Mouse (Mus musculus) forebrain, embryonic 16.5 days (tissue): ENCODE results near the gene Clp1. TPM values are rescaled to one million over a fixed set of nuclear protein-coding genes. Genes with fewer than 3 reads are reported as not detected.

Experiments used
- ATAC-seq: fragments of 200-750 bp; cut with Nextera tagmentation; 2 replicates; pipeline ENCODE4 v1.8.0; 2017; ENCODE audit warnings: mild to moderate bottlenecking, moderate library complexity
- H3K27ac ChIP-seq: fragments of 300-500 bp; sonication (generic); 2 replicates; pipeline ENCODE4 v1.5.1; 2014; ENCODE audit warnings: low read length, control low read depth
- H3K27me3 ChIP-seq: fragments of 300-500 bp; sonication (generic); replicated peaks from 2 replicates; pipeline ENCODE4 v1.6.1; 2014; ENCODE audit warnings: low read length; ENCODE audit not compliant: control insufficient read depth, insufficient read depth
- H3K36me3 ChIP-seq: fragments of 300-500 bp; sonication (generic); 2 replicates; pipeline ENCODE4 v1.6.1; 2014; ENCODE audit not compliant: control insufficient read depth, insufficient read depth
- H3K4me1 ChIP-seq: fragments of 300-500 bp; sonication (generic); replicated peaks from 2 replicates; pipeline ENCODE4 v1.6.1; 2014; ENCODE audit warnings: low read length; ENCODE audit not compliant: control insufficient read depth, insufficient read depth
- H3K4me2 ChIP-seq: fragments of 300-500 bp; sonication (generic); 2 replicates; pipeline ENCODE4 v1.6.1; 2014; ENCODE audit warnings: mild to moderate bottlenecking, low read length, control low read depth
- H3K4me3 ChIP-seq: fragments of 300-500 bp; sonication (generic); replicated peaks from 2 replicates; pipeline ENCODE4 v1.5.1; 2014; ENCODE audit warnings: mild to moderate bottlenecking, low read length, control low read depth
- H3K9ac ChIP-seq: fragments of 300-500 bp; sonication (generic); replicated peaks from 2 replicates; pipeline ENCODE4 v1.6.1; 2014; ENCODE audit warnings: low read depth, low read length, control low read depth
- H3K9me3 ChIP-seq: fragments of 300-500 bp; sonication (generic); 2 replicates; pipeline ENCODE4 v1.6.1; 2016; ENCODE audit warnings: low read length; ENCODE audit not compliant: control insufficient read depth
- WGBS: fragments of 180-500 bp; shearing (Covaris S2); extraction: QIAGEN DNeasy Blood & Tissue Kit; methylation state at CpG from one replicate; pipeline ENCODE4 v1.1.7; 2014; 5-methylcytosine and 5-hydroxymethylcytosine counted together
- polyA plus RNA-seq: library from polyadenylated mRNA; unstranded; fragments of >200 nt; fragmentation: Nextera tagmentation; extraction: Ambion mirVana; gene quantifications from 2 replicates; pipeline ENCODE4 v1.2.1, GENCODE M21; 2015

Clp1 gene
- polyA plus RNA-seq, 1 experiment from 2014 or later, result 28.1 TPM

DNA sequence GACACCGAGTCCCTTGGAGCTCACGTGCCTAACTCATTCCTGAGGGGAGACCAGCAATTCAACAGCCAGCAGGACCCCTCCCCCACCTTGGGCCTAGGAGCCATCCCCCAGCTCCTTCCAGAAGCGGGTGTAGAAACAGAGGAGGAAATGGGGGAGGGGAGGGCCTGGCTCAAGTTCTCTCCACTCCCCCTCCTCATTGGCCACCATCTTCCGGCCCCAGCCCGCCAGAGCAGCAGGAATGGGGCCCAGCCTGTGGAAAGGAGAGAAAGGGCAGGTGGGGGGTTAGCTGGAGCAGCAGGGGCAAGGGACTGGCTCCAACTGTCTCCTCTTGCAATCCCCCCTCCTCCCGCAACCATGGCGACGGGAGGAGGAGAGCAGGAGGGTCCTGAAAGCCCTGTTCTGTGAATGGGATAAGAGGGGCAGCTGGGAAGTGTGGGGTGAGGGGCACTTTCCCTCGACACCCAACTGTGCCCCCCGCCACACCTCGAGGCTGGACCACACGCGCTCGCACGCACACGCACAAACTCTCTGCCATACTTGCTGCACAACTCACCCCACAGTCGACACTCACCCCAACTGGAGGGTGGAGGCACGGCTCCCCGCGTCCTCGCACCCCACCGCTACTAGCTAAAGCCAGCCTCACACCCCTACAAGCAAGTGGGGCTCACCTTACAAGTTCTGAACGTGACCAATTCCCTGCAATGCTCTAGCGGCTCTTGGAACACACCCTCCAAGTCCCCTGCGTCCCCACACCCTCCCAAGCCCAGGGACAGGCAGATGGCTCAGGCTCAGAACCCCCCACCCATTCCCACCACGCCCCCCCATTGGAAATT lies 15.5 kb upstream of the Clp1 start:
- peak; percentile 65 for ATAC-seq
- Histone ChIP-seq H3K9ac (peak overlapping the region; percentile 77), H3K27ac (peak overlapping the region; percentile 95), H3K9me3 (no peaks in the 10 kb centered on the region), H3K4me2 (peak overlapping the region; percentile 86), H3K4me1 (peaks cover 39% of the 10 kb centered on the region), H3K4me3 (peak overlapping the region; percentile 62), H3K36me3 (no peaks in the 10 kb centered on the region; the same call in 1 of the 2 replicates), H3K27me3 (no peaks in the 10 kb centered on the region)
- under 1% methylated on average over 26 of the region's 26 CpGs for WGBS

DNA sequence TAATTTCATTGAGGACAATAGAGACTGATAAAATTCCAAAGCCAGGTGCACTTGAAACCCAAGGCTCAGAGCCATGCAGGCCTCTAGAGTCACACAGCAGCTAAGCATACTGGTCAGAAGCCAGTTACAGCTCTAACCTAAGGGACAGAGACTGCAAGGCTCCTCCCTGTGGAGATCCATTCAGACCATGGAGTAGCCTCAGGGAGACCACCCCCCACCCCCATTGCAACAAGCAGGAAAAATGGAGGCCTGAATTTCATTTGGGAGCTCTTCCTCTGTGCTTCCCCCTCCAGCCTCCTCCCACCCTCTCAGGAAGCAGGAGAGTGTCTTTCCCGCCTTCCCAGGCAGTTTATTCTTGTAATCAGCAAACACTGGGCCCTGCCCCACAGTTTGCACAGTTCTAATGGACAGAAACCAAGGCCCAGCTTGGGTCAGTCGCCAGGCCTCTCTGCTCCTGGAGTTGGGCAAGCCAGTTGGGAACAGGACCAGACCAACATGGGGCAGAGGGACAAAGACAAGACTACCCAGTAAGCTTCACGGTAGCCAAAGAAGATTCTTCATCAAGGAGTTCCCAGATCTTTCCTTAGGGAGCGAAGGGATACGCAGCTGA lies 14.8 kb upstream of the Clp1 start:
- Histone ChIP-seq H3K4me2 (peak overlapping the region; percentile 86), H3K27ac (peak overlapping the region; percentile 95), H3K9ac (peak overlapping the region; percentile 77), H3K4me3 (peak overlapping the region; percentile 62), H3K4me1 (peaks cover 47% of the 10 kb centered on the region), H3K36me3 (no peaks in the 10 kb centered on the region; the same call in 1 of the 2 replicates), H3K27me3 (no peaks in the 10 kb centered on the region), H3K9me3 (no peaks in the 10 kb centered on the region)
- no peak for ATAC-seq
- 2% methylated on average over 5 of the region's 5 CpGs for WGBS

DNA sequence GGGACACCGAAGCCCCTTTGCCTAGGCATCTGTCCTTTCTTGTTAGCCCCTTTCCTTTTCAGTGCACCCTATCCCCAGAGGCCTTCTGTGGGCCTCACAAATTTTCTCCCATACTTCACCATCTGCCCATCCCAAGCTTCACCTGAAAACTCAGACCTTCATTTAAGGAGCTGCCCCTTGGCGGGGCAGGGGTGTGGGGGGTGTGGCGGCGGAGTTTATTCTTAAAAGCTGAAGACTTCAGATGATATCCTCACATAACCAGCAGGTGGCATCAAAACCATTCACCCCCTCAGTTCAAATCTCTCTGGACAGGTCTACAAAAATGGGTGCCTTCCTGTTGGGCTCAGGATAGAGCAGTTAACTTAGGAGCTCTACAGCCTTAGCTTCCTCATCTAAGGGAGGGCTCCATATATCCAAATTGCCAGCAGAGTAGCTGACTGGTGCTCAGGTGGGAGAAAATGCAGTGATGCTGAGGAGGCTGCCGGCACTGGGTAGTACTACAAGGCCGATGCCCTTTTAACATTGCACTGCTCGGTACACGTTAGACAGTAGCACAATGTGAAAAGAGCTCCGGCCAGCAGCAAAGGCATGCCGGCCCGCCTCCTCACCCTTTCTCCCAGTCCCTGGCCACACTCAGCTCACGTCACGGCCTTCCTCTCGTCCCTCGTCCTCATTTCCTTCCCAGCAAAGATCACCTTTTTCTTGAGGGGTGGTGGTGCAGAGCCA lies 13.6 kb upstream of the Clp1 start:
- Histone ChIP-seq H3K9me3 (no peaks in the 10 kb centered on the region), H3K36me3 (no peaks in the 10 kb centered on the region; the same call in 1 of the 2 replicates), H3K27ac (no peak overlapping the region), H3K4me2 (peak overlapping the region; percentile 86), H3K27me3 (no peaks in the 10 kb centered on the region), H3K9ac (no peak overlapping the region), H3K4me1 (peaks cover 58% of the 10 kb centered on the region), H3K4me3 (no peak overlapping the region)
- 49% methylated on average over 15 of the region's 15 CpGs for WGBS
- no peak for ATAC-seq

DNA sequence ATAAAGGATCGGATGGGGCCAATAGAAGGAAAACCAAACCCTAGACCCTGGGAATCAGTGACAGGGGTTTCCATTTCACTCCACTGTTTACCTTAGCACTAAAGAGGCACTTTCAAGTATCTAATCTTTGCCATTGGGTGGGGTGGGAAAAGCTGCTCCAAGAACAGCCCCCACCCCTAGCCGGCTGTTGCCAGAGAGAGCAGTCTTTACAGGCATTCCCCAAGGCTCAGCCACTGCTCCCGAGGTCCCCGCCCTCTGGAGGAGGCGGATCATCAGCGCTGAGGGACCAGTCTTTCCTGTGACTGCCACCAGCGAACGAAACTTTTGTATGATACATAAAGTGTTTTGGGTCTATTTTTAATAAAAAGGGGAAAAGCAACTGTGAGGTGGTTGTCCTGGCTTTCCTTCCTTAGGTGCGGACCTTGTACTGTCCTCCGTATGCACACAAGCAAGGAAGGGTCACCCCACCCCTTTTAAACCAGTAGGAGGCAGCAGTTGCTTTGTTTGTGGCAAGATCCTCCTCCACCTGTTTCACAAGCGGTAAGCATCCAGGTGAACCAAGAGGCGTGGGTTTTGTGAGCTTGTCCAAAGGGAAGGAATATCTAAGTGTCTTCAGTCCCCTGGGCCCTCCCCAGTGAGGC lies 11.2 kb upstream of the Clp1 start:
- WGBS, result 3% methylated on average over 12 of the region's 12 CpGs
- no peak overlapping the region for H3K4me3 ChIP-seq
- no peak overlapping the region for H3K27ac ChIP-seq
- H3K9ac ChIP-seq, result peak overlapping the region; percentile 4; the same call in 1 of the 2 replicates
- peak overlapping the region; percentile 12; the same call in 1 of the 2 replicates for H3K4me2 ChIP-seq
- ATAC-seq, result no peak
- no peaks in the 10 kb centered on the region for H3K27me3 ChIP-seq
- H3K36me3 ChIP-seq, result no peaks in the 10 kb centered on the region; the same call in 1 of the 2 replicates
- H3K4me1 ChIP-seq, result peaks cover 69% of the 10 kb centered on the region
- H3K9me3 ChIP-seq, result no peaks in the 10 kb centered on the region

DNA sequence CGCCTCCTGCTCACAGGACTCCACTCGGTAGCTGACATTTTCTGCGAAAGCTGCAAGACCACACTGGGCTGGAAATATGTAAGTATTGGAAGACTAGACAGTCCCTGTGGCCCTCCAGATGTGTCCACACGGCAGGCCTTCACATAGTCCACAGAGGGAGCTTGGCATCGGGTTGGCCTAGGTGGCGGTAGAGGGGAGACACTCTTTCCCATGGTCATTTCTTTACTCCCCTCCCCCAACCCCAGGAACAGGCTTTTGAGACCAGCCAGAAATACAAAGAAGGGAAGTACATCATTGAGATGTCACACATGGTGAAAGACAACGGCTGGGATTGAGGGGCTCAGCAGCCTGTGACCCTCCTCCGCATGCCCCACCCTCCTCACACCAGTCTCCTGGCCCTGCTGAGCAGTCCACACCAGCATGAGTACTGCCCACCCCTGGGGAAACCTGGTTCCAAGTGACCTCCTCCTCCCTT lies 10.3 kb upstream of the Clp1 start:
- no peak overlapping the region for H3K27ac ChIP-seq
- H3K4me3 ChIP-seq, result no peak overlapping the region; the same call in 1 of the 2 replicates
- ATAC-seq, result no peak
- peak overlapping the region; percentile 84 for H3K4me2 ChIP-seq
- H3K36me3 ChIP-seq, result no peaks in the 10 kb centered on the region; the same call in 1 of the 2 replicates
- no peaks in the 10 kb centered on the region for H3K27me3 ChIP-seq
- H3K4me1 ChIP-seq, result peaks cover 70% of the 10 kb centered on the region
- H3K9ac ChIP-seq, result no peak overlapping the region
- WGBS, result 5% methylated on average over 8 of the region's 8 CpGs
- no peaks in the 10 kb centered on the region for H3K9me3 ChIP-seq

DNA sequence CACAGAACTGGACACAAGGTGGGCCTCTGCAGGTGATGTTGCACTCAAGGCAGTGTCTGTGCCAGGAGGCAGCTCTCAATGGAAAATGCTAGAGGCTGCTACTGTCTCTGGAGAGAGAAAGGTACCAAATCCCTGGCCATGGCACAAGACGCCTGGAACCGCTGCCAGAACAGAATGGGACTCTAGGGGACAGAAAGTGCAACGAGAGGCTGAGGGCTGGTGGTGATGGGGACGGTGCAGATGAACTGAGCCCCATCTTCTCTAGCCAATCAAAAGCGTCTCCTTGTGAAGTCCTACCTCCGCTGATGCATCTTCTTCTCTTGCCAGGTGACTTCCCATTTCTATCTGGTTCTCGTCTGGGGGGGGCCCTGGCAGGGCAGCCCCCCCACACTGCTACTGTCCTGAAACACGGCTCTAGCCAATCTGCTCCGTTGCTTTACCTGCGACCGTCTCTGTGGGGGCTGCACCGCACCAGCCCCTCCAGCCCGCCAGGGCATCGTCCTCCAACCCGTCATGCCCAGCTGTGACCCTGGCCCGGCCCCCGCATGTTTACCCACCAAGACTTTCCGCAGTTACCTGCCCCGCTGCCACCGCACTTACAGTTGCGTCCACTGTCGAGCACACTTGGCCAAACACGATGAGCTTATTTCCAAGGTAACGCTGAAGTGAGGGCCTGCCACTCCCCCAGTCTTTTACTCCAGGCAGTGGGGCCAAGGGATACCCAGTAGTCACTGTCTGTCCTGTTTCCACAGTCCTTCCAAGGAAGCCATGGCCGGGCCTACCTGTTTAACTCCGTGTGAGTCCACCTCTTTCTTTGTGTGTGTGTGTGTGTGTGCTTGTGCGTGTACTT lies 9.4 kb upstream of the Clp1 start:
- Histone ChIP-seq H3K36me3 (no peaks in the 10 kb centered on the region; the same call in 1 of the 2 replicates), H3K27ac (no peak overlapping the region), H3K9me3 (no peaks in the 10 kb centered on the region), H3K9ac (peak overlapping the region; percentile 39), H3K4me1 (peaks cover 60% of the 10 kb centered on the region), H3K27me3 (no peaks in the 10 kb centered on the region), H3K4me2 (peak overlapping the region; percentile 84), H3K4me3 (peak overlapping the region; percentile 32)
- WGBS, result 3% methylated on average over 27 of the region's 27 CpGs
- ATAC-seq, result no peak

DNA sequence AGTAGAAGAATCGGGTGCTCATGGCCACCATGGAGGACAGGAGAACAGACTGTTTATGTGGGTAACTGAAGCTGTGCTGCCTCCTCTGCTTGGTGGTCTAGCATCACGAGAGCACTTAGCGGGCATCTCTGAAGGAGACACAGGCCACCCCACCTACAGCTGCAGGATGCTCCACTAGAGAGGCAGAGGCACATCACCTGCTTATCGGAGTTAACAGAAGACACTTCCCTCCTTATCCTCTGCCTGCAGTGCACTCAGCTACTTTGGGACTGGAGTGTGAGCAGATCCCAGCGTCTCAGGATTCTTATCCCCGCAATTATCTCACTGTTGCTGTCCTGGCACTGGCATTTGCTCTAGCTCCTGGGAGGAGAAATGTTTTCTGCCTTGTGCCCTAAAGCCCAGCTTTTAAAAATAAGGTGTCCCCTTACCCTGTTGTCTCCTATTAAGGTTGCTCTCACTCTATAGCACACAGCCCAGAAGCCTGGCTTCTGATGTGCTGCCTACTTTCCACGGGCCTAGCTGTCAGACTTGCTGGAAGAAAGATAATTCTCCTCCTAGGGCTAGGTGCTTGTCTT lies 8.3 kb upstream of the Clp1 start:
- no peak for ATAC-seq
- peak overlapping the region; percentile 58 for H3K4me3 ChIP-seq
- peaks cover 49% of the 10 kb centered on the region for H3K4me1 ChIP-seq

DNA sequence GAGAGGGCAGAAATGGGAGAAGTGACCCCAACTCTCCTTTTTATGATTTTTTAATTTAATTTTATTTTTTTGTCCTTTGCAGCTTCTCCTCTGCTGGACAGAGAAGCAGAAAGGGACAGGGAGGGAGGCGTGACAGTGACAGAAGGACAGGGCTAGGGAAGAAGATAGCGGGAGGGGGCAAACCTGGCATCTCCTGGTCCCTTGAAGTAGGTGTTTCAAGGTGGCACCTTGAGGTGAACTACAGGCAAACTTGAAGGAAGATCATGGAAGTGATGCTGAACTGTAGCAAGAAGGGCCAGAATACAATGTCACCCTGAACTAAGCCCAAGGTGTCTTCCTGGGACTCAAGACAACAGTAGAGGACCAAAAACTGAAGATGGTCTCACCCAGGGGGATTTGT lies 7.8 kb upstream of the Clp1 start:
- Histone ChIP-seq H3K27ac (peak overlapping the region; percentile 82; the same call in 1 of the 2 replicates), H3K36me3 (no peaks in the 10 kb centered on the region), H3K9me3 (no peaks in the 10 kb centered on the region), H3K4me1 (peaks cover 49% of the 10 kb centered on the region), H3K4me3 (peak overlapping the region; percentile 58), H3K4me2 (peak overlapping the region; percentile 84), H3K27me3 (no peaks in the 10 kb centered on the region), H3K9ac (peak overlapping the region; percentile 80)
- WGBS, result 0% methylated on average over 2 of the region's 2 CpGs
- ATAC-seq, result no peak

More for the DNA sequence above, 8.3 kb upstream of the Clp1 start:
- Histone ChIP-seq H3K4me2 (peak overlapping the region; percentile 84), H3K27ac (no peak overlapping the region), H3K27me3 (no peaks in the 10 kb centered on the region), H3K9me3 (no peaks in the 10 kb centered on the region), H3K36me3 (no peaks in the 10 kb centered on the region; the same call in 1 of the 2 replicates), H3K9ac (peak overlapping the region; percentile 80)
- 17% methylated on average over 7 of the region's 7 CpGs for WGBS
